Mouse (Mus musculus): ENCODE data around the gene Tln2.

The Tln2 gene

DNA sequence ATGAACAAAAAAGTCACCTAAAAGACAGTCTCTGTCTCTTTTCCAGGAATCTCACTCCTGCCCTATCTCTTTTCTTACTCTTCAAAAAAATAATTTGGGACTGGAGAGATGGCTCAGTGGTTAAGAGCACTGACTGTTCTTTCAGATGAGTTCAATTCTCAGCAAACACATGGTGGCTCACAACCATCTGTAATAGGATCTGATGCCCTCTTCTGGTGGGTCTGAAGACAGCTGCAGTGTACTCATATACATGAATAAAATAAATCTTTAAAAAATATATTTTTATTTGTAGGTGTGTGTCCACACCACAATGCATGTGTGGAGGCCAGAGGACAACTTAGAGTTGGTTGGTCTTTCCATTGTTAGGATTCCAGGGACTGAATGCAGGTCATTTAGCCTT lies 286.1 kb downstream of the Tln2 start:
- no peak for DNase-seq (ENCODE audit: low spot score)

DNA sequence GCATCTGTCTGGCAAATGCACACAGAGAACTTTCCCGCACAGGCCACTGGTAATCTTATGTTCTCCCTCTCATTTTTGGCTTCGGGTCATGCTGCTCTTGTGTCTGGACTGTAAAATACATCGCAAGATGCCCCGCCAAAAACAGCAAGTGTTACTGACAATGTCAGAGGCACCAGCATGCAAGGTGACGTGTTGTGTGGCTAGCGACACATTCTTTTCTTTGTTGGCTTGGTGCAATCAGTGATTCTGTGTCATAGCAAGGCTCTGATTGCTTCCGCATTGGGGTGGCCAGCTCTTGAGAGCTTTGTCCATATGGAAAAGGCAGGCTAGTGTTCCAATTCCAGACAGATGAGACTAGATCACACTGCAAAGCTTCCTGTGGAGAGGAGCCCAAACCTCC lies 288.8 kb downstream of the Tln2 start:
- no peak for DNase-seq (ENCODE audit: low spot score)

DNA sequence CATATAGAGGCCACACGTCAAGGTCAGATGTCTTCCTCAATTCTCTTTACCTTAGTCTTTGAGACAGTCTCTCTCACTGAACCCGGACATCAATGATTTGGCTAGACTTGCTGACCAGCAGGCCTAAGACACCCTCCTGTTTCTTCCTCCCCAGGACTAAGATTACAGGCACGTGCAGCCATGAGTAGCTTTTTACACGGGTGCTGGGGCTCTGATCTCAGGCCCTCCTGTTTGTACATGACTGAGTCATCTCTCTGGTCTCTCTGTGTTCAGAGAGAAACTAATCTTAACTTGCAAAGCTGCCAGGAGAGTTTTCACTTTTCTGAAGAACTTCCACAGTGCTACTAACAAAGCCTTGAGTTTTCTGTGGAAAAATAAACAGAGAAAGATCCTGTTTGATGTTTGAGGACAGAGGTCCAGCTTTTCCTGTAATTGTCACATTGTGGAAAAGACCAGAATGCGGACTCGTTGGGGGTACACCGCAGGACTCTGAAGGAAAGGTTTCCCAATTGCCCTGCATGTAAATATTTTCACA lies 289.4 kb downstream of the Tln2 start:
- no peak for DNase-seq (ENCODE audit: low spot score)

DNA sequence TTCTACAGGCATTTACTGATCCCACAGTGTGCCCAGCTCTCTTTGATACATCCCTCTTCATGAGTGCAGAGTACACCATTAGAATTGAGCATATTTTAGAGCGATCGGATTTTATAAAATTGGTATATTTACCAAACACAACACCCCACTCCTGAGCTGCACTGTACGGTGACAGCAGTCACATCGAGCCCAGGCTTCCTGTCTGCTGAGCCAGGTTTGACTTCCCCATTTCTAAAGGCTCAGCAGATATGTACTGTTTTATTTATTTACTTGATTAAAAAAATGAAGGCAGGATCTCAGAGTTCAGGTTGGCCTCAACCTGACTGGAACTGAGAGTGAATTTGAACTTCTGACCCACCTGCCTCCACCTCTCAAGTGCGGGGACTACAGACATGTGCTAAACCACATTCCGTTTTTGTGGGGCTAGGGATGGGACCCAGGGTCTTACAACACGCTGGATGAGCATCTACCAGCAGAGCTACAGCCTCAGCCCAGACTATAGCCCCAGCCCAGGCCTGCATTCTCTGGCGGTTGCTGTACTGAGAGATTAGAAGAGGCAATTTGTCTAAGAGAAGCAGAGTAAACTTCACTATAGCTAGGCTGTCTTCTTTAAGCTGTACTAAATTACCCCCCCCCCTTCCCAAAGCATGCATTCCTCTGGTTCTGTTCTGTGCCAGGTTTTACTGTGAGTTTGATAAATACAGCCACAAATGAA lies 292.1 kb downstream of the Tln2 start:
- DNase-seq (ENCODE audit: low spot score) = no peak

DNA sequence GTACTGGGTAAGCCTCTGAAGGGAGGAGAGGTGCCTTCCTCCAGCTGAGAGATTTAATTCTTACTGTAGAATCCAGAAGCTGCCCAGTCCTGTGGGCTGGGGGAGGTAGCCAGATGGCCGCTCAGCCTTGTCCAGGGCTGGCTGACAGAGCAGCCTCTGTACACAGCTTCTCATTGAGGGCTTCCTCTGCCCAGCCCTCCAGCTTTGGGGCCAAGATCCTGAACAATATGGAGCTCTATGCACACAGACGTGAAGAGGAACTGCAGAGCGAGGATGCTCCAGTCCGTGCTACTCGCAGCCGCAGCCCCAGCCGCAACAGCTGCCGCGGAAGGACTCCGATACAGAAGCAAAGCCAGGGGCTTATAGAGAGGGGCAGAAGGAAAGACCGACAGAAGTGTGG lies 294.0 kb downstream of the Tln2 start:
- no peak for DNase-seq (ENCODE audit: low spot score)

DNA sequence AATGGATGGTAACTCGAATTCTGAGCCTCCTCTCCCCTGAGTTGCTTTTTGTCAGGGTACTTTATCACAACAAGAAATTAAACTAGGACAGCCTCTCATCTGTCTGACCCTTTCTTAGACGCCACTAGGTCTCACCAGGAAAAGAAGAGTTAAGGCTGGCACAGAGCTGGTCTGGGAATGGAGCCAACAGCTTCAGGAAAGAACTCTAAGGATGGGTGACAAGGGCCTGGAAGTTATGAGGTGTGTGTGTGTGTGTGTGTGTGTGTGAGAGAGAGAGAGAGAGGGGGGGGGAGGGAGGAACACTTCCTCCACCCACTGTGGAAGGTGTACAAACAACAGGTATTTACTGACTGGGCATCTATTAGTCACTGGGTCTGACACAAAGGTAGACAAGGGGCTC lies 294.6 kb downstream of the Tln2 start:
- DNase-seq (ENCODE audit: low spot score) = no peak

DNA sequence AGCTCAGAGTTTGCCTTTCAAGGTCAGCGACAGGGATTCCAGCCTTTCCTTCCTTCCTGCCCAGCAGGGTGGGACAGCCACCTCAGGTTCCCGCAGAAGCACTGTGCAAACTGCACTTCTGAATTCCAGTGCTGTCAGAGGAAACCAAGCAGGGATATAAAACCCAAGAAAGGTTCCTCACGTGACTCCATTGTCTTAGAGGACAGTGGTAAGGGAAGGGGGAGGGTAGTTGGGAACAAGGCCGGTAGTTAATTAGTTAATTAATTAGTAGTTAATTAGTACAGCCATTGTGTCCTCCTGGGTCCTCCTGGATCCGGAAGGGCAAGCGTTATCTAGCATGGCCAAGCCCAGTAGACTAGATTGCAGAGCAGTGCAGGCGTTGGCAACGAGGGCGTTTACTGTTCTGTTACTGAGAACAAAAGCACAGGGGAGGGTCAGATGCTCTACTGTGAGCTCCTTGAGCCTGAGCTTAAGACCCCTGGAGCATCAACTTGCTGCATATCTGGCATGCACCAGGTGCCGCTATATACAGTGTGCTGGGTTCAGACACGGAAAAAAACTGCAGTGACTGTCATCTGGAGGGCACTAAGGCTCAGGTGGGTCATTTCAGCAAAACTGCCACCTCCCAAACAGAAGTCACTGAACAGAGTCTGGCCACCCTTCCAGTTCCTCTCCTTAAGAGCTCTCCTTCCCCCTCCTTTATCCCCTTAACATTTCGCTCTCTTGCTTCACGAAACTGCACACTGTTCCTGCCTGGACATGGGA lies 298.5 kb downstream of the Tln2 start:
- DNase-seq (ENCODE audit: low spot score) = peak; percentile 25

DNA sequence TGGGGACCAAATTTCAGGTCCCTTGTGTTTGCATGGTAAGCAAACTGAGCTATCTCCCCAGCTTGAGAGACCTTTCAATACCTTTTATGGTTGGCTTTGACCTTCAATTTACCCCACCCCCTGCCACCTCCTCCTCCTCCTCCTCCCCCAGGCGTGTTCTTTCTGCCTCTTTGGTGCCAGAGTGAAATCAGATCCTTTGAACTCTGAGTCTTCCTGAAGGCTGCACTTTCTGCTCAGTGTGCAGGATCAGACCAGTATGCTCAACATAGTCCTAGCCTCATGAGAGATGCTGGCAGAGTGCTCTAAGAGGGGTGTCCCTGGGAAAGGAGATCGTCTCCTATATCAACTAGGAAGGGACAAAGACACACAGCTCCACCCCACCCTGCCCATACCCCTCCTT lies 309.4 kb downstream of the Tln2 start:
- no peak for DNase-seq (ENCODE audit: low spot score)

DNA sequence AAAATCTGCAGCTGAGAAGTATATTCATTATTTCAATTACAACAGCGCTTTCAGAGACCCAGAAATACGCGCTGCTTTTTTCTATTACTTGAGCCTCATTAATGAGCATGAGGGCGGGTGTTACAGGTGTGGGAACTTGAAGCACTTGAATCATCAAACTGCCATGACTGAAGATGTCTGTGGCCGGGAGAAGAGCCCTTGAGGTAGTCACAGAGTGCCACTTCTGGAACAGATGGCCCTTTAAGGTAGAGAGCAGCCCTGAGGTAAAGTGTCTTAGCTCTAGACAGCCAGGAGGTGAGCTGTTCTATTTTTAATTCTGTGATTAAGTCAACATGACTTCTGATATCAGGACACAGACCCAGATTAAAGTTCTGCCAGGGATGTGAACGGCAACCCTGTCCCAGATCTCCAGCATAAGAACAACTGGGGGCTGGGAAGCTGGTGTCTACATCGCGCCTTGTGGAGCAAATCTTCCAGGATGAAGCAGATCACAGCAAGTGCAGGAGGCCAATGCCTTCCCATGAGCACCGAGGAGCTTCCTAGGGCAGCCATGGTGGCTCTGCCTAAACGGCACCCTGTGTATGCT lies 312.0 kb downstream of the Tln2 start:
- no peak for DNase-seq (ENCODE audit: low spot score)

DNA sequence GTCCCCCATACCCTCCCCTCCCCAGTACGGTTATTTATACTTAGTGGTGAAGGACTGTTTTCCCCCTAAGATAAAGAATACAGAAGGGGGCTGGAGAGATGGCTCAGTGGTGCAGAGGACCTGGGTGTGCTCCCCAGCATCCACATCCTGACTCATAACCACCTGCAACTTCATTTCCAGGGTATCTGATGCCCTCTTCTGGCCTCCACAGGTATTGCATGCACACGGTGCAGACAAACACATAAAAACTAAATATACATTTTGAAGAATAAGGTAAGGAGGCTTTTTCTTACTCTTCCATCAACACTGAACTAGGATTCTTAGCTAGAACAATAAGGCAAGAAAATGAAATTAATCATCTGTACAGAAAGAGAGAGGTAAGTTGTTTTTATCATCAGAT lies 314.2 kb downstream of the Tln2 start:
- DNase-seq (ENCODE audit: low spot score) = no peak

DNA sequence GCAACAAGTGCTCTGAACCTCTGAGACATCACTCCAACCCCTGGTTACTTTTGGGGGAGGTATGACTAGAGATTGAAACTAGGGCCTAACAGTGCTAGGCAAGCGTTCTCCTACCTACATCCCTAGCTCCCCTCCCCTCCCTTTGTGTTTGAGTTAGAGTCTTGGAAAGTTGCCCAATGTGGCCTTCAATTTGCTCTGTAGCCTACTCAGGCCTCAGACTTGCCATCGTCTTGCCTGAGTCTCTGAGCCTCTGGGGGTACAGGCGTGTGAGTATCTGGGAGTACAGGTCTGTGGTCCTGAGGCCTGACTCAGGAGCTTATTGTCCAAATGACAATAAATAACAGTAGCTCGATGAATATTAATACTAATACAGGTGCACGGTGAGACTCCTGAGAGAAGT lies 317.8 kb downstream of the Tln2 start:
- DNase-seq (ENCODE audit: low spot score) = no peak

DNA sequence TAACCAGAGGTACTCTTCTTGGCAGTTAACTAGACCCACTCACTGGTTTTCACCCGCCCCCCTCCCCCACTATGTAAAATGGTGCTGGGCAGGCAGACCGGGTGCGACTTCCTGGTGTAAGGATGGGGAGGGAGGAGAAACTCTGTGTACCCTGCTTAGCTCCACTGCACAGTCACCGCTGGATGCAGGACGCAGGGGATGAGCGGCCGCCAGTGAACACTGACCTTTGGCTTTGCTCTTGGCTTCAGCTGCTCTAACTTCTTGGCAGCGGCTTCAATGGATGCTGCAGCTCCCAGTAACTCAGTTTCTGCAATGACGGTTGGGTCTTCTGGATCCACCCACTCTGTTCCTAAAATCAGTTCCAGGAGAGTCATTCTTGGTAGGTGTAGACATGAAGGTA lies 319.0 kb downstream of the Tln2 start:
- no peak for DNase-seq (ENCODE audit: low spot score)

DNA sequence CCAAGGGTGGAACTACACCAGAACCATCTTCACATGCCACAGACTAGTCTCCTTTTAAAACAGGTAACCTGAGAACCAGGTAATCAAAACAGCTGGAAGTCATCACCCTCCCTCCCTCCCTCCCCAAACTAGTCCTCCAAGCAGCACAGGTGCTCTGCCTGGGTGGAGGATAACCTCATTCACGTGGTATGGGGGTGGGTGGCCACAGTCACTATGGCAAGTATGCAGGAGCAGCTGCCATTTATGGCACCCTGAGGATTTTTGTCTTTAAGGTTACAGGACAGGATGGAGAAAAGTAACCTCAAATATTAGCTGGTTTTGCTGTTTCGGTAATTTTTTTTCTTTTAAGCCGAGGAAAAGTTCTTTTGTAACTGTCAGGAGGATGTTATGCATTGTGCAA lies 322.5 kb downstream of the Tln2 start:
- DNase-seq (ENCODE audit: low spot score) = no peak

DNA sequence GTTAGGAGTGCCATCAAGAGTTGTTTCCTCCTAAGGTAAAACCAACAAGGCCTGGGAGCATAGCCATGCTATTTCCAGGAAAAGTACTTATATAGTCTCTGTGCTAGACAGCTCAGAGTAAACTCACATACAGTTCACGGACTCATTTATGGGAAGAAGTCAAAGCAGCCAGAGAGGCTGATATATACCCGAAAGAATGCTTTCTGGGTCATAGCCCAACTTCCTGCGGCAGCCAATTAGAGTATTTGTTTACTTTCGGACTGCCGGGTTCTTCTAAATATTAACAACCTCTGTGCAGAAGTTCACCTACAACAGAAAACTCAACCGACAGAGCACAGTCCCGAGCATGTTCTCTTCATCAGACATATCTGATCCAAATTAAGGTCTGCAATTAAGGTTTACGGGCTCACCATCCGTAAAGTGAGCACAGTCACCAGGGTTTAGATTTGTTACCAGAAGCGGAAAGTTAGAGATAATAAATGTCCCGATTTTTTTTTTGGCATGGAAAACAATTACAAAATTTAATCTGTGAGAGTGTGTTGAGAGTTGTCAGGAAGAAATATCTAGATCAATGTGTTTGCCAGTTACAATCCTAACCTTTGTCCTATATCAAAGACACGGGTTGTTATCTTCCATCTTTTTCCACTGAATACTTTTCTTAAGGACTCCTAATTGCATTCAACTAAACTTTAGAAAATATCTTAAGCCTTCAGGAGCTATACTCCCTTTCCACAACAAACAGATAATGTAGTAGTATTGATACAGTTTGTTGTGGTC lies 323.9 kb downstream of the Tln2 start:
- no peak for DNase-seq (ENCODE audit: low spot score)

DNA sequence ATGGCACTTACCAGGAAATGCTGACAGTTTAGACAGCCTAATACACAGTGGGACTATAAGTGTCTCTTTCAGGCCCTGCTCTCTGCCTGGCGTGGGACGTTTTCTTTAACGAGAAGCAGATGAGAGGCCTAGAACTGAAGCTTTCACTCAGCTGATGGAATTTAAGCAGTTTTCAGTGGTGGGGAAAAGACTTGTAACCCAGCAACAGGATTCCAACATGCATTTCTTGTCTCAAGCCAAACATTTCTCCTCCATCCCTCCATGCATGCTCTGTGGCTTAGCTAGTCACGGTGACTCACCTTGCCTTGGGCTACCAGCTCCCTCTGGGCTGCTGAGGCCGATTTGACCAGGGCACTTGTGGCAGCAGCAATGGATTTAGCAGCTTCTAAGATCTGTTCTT lies 330.5 kb downstream of the Tln2 start:
- peak; percentile 58 for DNase-seq (ENCODE audit: low spot score)

DNA sequence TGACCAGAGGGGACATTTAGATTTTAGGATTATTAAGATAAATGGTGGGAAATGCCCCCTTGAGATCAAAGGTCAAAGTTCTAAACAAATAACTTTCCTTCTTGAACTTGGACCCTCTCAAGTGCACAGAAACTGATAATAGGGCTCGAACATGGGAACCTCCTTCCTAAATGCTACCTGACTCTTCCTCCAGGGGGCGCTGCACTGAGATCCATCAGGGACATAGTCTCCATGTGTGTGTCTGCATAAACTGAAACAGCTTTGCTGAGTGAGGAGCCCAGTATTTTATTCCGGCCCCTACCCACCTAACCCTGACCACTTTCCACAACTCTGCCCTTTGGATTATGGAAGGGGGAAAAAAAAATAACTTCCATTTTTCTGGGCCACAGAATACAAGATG lies 339.1 kb downstream of the Tln2 start:
- DNase-seq (ENCODE audit: low spot score) = peak; percentile 56

DNA sequence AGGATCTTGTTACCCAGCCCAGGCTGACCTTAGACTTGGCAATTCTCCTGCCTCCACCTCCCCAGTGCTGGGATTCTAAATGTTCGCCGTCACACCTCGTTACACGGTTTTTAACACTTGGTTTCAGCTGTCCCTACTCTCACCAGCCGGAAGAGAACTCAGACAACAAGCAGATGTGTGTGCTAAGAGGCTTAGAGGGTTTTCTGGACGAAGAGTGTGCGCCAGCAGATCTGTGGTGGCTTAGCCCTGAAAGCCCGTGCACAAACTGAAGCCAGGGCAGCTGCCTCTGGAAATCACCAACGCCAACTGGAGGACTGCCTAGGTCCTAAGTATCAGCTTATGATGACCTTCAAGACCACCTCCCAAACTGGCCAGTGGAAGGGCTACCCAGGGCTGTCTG lies 341.5 kb downstream of the Tln2 start:
- DNase-seq (ENCODE audit: low spot score) = no peak

DNA sequence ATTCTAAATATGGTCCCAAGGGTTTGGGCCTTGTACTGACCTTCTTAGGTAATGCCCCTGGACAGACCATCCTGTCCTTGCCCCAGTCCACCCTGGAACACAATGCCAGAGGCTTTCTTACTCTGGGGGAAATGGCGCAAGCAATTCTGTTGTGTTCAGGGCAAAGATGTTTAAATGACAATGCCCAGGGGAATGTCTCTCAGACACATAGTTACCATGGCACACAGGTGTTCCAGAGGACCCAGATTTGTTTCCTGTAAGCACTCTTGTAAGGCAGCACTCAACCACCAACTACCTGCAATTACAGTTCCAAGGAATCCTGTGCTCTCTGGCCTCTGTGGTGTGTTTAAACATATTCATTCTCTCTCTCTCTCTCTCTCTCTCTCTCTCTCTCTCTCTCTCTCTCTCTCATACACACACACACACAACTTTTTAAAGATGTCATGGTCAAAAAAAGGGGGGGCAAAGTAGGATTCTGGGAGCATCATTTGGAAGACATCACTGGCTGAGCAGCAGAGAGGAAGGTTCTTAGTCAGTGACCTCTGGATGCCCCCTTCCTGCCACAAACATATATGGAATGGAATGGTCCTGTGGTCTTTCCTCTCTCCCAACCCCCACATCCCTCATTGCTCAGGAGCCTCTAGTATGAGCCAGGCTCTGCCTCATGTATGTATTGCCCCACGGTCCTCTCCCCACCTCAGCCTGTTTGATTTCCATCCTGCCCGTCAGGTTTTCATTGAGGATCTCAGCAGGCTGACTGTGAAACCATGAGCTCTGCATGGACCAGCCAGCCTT lies 345.1 kb downstream of the Tln2 start:
- no peak for DNase-seq (ENCODE audit: low spot score)

DNA sequence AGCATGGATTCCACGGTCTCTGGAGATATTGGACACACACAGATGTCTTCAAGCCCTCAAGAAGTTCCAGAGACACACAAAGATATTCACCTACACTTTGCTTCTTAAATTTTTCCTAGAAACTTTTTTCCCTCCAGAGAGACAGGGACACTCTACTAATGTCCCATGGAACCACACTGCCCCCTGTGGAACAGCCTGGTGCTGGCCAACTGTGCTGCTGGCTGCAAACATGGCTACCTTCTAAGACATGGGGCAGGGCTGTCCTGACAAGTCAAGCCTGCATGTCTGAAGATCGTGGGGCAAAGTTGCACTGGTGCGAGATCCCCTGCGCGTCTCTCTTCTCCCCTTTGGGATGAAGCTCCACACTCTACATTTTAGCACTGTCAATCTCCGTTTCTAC lies 346.2 kb downstream of the Tln2 start:
- peak; percentile 85 for DNase-seq (ENCODE audit: low spot score)

DNA sequence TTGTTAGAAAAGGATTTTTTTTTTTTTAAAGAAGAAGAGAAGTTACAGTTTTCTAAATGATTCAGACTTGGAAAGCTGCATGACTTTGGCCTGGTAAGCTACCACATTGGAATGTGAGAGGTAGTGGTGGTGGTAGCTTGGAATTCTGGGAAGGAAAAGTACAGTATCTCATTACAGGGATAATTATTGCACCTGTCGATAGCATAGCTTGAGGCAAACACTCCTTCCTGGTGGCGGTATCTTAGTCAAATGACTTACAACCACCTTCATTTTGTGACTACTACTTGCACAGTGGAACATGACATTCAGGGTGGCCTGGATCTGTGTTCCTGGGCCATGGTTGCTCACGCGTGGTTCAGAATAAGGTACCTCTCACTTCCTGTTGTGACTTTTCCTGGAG lies 348.3 kb downstream of the Tln2 start:
- no peak for DNase-seq (ENCODE audit: low spot score)

DNA sequence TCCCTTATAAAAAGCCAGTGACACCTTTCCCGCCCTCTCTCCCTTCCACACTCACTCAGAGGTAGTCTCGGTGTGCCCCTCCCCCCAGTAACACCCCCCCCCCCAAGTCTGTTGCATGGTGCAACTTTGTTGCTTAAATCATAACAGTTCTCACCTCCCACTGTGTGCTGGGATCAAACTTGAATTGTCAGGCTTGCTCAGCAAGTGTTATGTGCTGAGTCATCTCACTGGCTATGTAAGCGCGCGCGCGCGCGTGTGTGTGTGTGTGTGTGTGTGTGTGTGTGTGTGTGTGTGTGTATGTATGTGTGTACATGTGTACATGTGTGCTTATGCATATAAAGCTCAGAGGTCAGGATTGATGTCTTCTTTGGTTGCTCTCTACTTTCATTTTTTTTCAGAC lies 350.1 kb downstream of the Tln2 start:
- no peak for DNase-seq (ENCODE audit: low spot score)

DNA sequence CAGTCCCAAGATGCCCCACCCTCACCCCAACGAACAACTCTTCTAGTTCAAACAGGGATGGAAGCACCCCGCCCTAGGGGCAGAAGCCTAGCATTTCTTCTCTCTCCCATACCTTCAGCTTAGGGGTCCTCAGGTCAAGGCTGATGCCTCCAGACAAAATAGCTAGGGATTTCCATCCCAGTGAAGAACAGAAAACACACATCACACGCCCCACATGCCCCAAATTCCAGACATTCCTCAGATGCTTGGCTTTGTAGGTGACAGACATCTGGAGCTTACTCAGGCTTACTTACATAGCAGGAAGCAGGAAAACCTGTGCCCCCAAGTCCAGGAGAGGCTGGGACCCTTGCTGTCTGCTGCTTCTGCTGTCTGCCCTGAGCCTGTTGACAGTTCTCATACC lies 351.1 kb downstream of the Tln2 start:
- peak; percentile 63 for DNase-seq (ENCODE audit: low spot score)

Measured in embryo, embryonic 10.5 days (tissue).